Mouse (Mus musculus) brain, embryonic 14.5 days (tissue): ENCODE results near the gene Sox13.

Experiments
- CTCF ChIP-seq: fragments of 200-500 bp; IDR thresholded peaks from 2 replicates; pipeline ENCODE4 v1.5.1; 2012; ENCODE audit warnings: inconsistent platforms, mild to moderate bottlenecking, moderate library complexity, borderline replicate concordance; ENCODE audit not compliant: insufficient read depth, insufficient read length; ENCODE audit errors: extremely low read depth
- POLR2A ChIP-seq: fragments of 200-500 bp; IDR thresholded peaks from 2 replicates; pipeline ENCODE4 v1.6.1; 2012; ENCODE audit warnings: mild to moderate bottlenecking, inconsistent platforms, borderline replicate concordance; ENCODE audit not compliant: poor library complexity, insufficient read depth, insufficient read length, severe bottlenecking; ENCODE audit errors: extremely low read depth

DNA sequence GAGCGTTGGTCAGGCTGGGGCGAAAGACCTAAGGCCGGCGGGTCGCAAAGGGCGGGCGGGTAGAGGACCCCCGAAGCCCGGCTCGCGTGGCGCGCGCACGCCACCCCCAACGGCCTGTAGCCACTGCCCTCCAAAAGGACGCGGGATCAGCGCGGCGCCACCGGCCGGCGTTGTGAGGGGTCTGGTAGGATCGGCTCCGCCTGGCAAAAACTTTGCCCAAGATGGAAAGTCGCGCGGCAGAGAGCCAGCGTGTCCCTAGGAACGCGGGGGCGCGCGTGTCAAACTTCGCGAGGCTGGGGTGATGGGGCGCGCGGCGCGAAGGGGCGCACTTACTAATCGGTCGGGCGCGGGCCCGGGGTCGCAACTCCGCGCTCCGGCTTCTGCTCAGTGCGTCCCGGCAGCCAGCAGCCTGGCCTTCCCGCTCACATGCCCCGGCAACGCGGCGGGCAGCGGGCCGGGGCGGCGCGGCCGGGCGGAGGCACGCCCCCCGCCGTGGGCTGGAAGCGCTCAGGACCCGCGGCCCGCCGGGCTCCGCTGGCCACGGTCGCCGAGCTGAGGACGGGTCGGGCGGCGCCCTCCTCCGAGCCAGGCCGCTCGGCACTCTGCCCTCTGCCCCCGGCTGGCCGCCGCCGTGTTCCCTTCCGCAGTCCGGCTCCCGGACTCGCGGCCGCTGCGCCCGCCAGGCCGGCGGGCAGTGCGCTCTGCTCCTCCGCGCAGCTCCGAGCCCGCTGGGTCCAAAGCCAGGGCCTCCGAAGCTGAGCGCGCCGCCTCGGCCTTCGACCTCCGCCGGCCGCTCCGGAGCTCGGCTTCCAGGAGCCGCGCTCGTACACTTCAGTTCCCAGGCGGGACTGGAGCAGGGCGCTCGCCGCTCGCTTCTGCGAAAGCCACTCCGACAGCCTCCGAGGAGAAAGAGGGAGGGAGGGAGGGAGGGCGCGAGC, at the start of gene Sox13:
- TF ChIP-seq CTCF: no peak
- TF ChIP-seq POLR2A: peak; percentile 50; the same call in 1 of the 2 replicates
